Mouse (Mus musculus): ENCODE measurements at regions not wholly inside any gene's neighbourhood (a gene's known extent, or its start where the extent isn't known, plus 50 kb on each side); places are given as distances from the start of the nearest gene placed in this dataset.
A peak's percentile ranks its signal among the peaks of the same experiment; 100 is the strongest.

GRCm38 (mm10) chr16:95861231-95861690, 129.5 kb downstream of the Psmg1 start:
- H3K4me2 ChIP-seq: no peak overlapping the region
- peak; percentile 55 for ATAC-seq (ENCODE audit: insufficient read depth)
- H3K36me3 ChIP-seq (replicated peaks): no peaks in the 10 kb centered on the region
- no peaks in the 10 kb centered on the region for H3K27me3 ChIP-seq
- WGBS (ENCODE audit: insufficient replicate concordance): 13% methylated on average over 12 of the region's 12 CpGs
- no peak overlapping the region for H3K27ac ChIP-seq (replicated peaks)
- H3K4me1 ChIP-seq (replicated peaks): peaks cover 20% of the 10 kb centered on the region; the same call in 1 of the 2 replicates
- H3K4me3 ChIP-seq (replicated peaks): no peak overlapping the region
- H3K9me3 ChIP-seq (replicated peaks): no peaks in the 10 kb centered on the region
- H3K9ac ChIP-seq: no peak overlapping the region

- H3K27me3 ChIP-seq: no peaks in the 10 kb centered on the region
- no peaks in the 10 kb centered on the region for H3K36me3 ChIP-seq (replicated peaks)
- H3K4me1 ChIP-seq (replicated peaks): peaks cover 20% of the 10 kb centered on the region; the same call in 1 of the 2 replicates
- H3K27ac ChIP-seq (replicated peaks): no peak overlapping the region
- ATAC-seq (ENCODE audit: insufficient read depth): no peak
- 20% methylated on average over 9 of the region's 9 CpGs for WGBS (ENCODE audit: insufficient replicate concordance)
- no peaks in the 10 kb centered on the region for H3K9me3 ChIP-seq (replicated peaks)
- no peak overlapping the region for H3K4me3 ChIP-seq (replicated peaks)
- no peak overlapping the region for H3K9ac ChIP-seq
- no peak overlapping the region for H3K4me2 ChIP-seq
Observed at GRCm38 (mm10) chr16:95860810-95861209, 129.9 kb downstream of the Psmg1 start.

- H3K36me3 ChIP-seq (replicated peaks): no peaks in the 10 kb centered on the region
- H3K9ac ChIP-seq: no peak overlapping the region
- no peak overlapping the region for H3K4me2 ChIP-seq
- no peaks in the 10 kb centered on the region for H3K9me3 ChIP-seq (replicated peaks)
- H3K4me1 ChIP-seq (replicated peaks): peaks cover 20% of the 10 kb centered on the region; the same call in 1 of the 2 replicates
- no peak overlapping the region for H3K27ac ChIP-seq (replicated peaks)
- no peak overlapping the region for H3K4me3 ChIP-seq (replicated peaks)
- no peaks in the 10 kb centered on the region for H3K27me3 ChIP-seq
- no peak for ATAC-seq (ENCODE audit: insufficient read depth)
- WGBS (ENCODE audit: insufficient replicate concordance): 56% methylated on average over 5 of the region's 5 CpGs
Observed at GRCm38 (mm10) chr16:95860111-95860510, 130.6 kb downstream of the Psmg1 start.

GRCm38 (mm10) chr16:95857403-95857802, 133.4 kb downstream of the Psmg1 start:
- Histone ChIP-seq H3K9me3 (replicated peaks) (no peaks in the 10 kb centered on the region), H3K9ac (no peak overlapping the region), H3K27ac (replicated peaks) (no peak overlapping the region), H3K4me2 (no peak overlapping the region), H3K4me3 (replicated peaks) (no peak overlapping the region), H3K36me3 (replicated peaks) (no peaks in the 10 kb centered on the region), H3K27me3 (no peaks in the 10 kb centered on the region), H3K4me1 (replicated peaks) (peaks cover 16% of the 10 kb centered on the region; the same call in 1 of the 2 replicates)
- ATAC-seq (ENCODE audit: insufficient read depth): no peak
- WGBS (ENCODE audit: insufficient replicate concordance): 48% methylated on average over 3 of the region's 3 CpGs

GRCm38 (mm10) chr16:95855230-95855629, 135.5 kb downstream of the Psmg1 start:
- 39% methylated on average over 2 of the region's 2 CpGs for WGBS (ENCODE audit: insufficient replicate concordance)
- H3K9me3 ChIP-seq (replicated peaks): no peaks in the 10 kb centered on the region
- ATAC-seq (ENCODE audit: insufficient read depth): peak; percentile 73
- H3K27me3 ChIP-seq: no peaks in the 10 kb centered on the region
- no peak overlapping the region for H3K9ac ChIP-seq
- no peaks in the 10 kb centered on the region for H3K36me3 ChIP-seq (replicated peaks)
- H3K4me1 ChIP-seq (replicated peaks): no peaks in the 10 kb centered on the region
- H3K4me2 ChIP-seq: no peak overlapping the region
- H3K4me3 ChIP-seq (replicated peaks): no peak overlapping the region
- H3K27ac ChIP-seq (replicated peaks): no peak overlapping the region

- no peak overlapping the region for H3K4me2 ChIP-seq
- no peaks in the 10 kb centered on the region for H3K9me3 ChIP-seq (replicated peaks)
- H3K27me3 ChIP-seq: no peaks in the 10 kb centered on the region
- WGBS (ENCODE audit: insufficient replicate concordance): 30% methylated on average over 5 of the region's 5 CpGs
- no peak overlapping the region for H3K9ac ChIP-seq
- no peak for ATAC-seq (ENCODE audit: insufficient read depth)
- no peaks in the 10 kb centered on the region for H3K36me3 ChIP-seq (replicated peaks)
- H3K4me1 ChIP-seq (replicated peaks): no peaks in the 10 kb centered on the region
- no peak overlapping the region for H3K27ac ChIP-seq (replicated peaks)
- no peak overlapping the region for H3K4me3 ChIP-seq (replicated peaks)
Observed at GRCm38 (mm10) chr16:95851907-95852306, 138.9 kb downstream of the Psmg1 start.

- Histone ChIP-seq H3K36me3 (replicated peaks) (no peaks in the 10 kb centered on the region), H3K9me3 (replicated peaks) (no peaks in the 10 kb centered on the region), H3K4me2 (no peak overlapping the region), H3K4me3 (replicated peaks) (no peak overlapping the region), H3K9ac (no peak overlapping the region), H3K27me3 (no peaks in the 10 kb centered on the region), H3K4me1 (replicated peaks) (no peaks in the 10 kb centered on the region), H3K27ac (replicated peaks) (no peak overlapping the region)
- ATAC-seq (ENCODE audit: insufficient read depth): no peak
- WGBS (ENCODE audit: insufficient replicate concordance): 55% methylated on average over 6 of the region's 6 CpGs
Observed at GRCm38 (mm10) chr16:95848555-95849082, 142.1 kb downstream of the Psmg1 start.

- no peak for ATAC-seq (ENCODE audit: insufficient read depth)
- Histone ChIP-seq H3K9me3 (replicated peaks) (no peaks in the 10 kb centered on the region), H3K27me3 (no peaks in the 10 kb centered on the region), H3K4me1 (replicated peaks) (no peaks in the 10 kb centered on the region), H3K27ac (replicated peaks) (no peak overlapping the region), H3K4me2 (no peak overlapping the region), H3K9ac (no peak overlapping the region), H3K4me3 (replicated peaks) (no peak overlapping the region), H3K36me3 (replicated peaks) (no peaks in the 10 kb centered on the region)
- WGBS (ENCODE audit: insufficient replicate concordance): 50% methylated on average over 3 of the region's 3 CpGs
Observed at GRCm38 (mm10) chr16:95847765-95848483, 142.8 kb downstream of the Psmg1 start.

GRCm38 (mm10) chr16:95845323-95845860, 143.5 kb downstream of the Ets2 start:
- H3K9ac ChIP-seq: no peak overlapping the region
- H3K4me2 ChIP-seq: no peak overlapping the region
- WGBS (ENCODE audit: insufficient replicate concordance): 63% methylated on average over 10 of the region's 10 CpGs
- H3K4me1 ChIP-seq (replicated peaks): no peaks in the 10 kb centered on the region
- H3K27me3 ChIP-seq: no peaks in the 10 kb centered on the region
- H3K9me3 ChIP-seq (replicated peaks): no peaks in the 10 kb centered on the region
- H3K4me3 ChIP-seq (replicated peaks): no peak overlapping the region
- no peak for ATAC-seq (ENCODE audit: insufficient read depth)
- no peaks in the 10 kb centered on the region for H3K36me3 ChIP-seq (replicated peaks)
- H3K27ac ChIP-seq (replicated peaks): no peak overlapping the region

GRCm38 (mm10) chr16:95844691-95845090, 142.8 kb downstream of the Ets2 start:
- Histone ChIP-seq H3K9ac (no peak overlapping the region), H3K36me3 (replicated peaks) (no peaks in the 10 kb centered on the region), H3K27ac (replicated peaks) (no peak overlapping the region), H3K9me3 (replicated peaks) (no peaks in the 10 kb centered on the region), H3K4me2 (no peak overlapping the region), H3K4me1 (replicated peaks) (no peaks in the 10 kb centered on the region), H3K4me3 (replicated peaks) (no peak overlapping the region), H3K27me3 (no peaks in the 10 kb centered on the region)
- no peak for ATAC-seq (ENCODE audit: insufficient read depth)
- 36% methylated on average over 4 of the region's 4 CpGs for WGBS (ENCODE audit: insufficient replicate concordance)

- Histone ChIP-seq H3K4me1 (replicated peaks) (peaks cover 13% of the 10 kb centered on the region; the same call in 1 of the 2 replicates), H3K4me3 (replicated peaks) (no peak overlapping the region), H3K4me2 (no peak overlapping the region), H3K27ac (replicated peaks) (no peak overlapping the region), H3K9ac (no peak overlapping the region), H3K9me3 (replicated peaks) (no peaks in the 10 kb centered on the region), H3K27me3 (no peaks in the 10 kb centered on the region), H3K36me3 (replicated peaks) (no peaks in the 10 kb centered on the region)
- 63% methylated on average over 3 of the region's 3 CpGs for WGBS (ENCODE audit: insufficient replicate concordance)
- no peak for ATAC-seq (ENCODE audit: insufficient read depth)
Observed at GRCm38 (mm10) chr16:95842766-95843165, 140.9 kb downstream of the Ets2 start.
